Mouse (Mus musculus): ENCODE data around the gene Dnah8.
"Not testable (repeated sequence)": the region's sequence is repeated elsewhere in the genome, so short reads cannot be mapped to it uniquely, and the experiment has no call there.

The Dnah8 gene

GRCm38 (mm10) chr17:30609980-30610307, 14.2 kb upstream of the Dnah8 start:
- no peak for DNase-seq

GRCm38 (mm10) chr17:30610739-30611138, 13.4 kb upstream of the Dnah8 start:
- DNase-seq, result no peak

DNA sequence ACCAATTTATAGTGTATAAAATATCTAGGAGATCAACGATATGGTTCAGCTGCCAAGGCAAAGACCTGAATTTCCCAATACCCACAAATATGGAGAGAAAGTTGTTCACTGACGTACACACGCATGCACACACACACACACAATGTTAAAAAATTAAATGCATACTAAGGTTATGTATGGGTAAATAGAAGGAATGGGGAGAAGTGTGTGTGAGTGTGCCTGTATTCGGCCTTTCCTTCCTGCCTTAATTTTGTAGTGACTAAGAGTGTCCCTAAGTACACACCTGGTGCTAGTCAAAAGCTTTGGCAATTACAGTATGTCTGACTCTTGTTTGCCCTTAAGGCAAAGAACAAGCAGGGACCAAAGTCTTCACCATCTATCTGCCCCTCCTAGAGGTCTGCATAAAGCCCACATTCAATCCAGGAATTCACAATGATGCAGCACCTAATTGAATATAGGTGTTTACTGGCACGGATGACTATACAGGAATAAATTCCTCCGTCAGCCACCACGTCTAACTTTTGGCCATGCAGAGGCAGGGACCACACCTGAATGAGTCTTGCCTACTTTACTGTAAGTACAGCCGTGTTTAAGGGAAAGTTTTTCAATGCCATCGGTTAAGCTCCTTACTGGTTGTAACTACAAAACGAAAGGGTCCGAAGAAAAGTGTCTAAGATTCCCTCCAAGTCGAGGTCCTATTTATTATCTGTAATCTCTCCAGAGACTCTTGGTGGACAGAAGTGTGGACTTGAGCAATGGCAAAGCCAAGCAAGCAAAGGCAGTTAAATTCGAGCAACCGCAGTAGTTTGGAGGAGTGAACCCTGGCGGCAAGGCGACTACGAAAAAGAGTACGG, 12.7 kb upstream of the Dnah8 start:
- DNase-seq, result no peak

- peak; percentile 99 for DNase-seq
These were observed 11.9 kb upstream of the Dnah8 start for GRCm38 (mm10) chr17:30612075-30612859.

GRCm38 (mm10) chr17:30613350-30613749, 10.8 kb upstream of the Dnah8 start:
- DNase-seq, result no peak

DNA sequence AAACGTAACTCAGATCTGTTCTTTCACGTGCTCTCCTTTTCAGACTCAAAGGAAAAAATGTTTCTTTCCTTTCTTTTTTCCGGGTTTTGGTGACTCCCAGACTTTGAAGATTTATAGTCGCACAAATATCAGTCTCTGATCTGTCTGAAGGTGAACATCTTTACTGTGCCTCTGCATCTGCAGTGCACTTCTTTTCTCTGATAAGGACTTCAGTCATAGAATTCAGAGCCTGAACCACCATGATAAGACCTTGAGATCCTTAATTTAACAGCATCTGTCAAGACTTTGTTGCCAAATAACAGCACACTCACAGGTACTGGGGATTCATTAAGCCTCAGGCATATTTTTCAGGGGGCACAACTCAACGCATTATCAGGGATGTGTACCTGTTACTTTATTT, 8.0 kb upstream of the Dnah8 start:
- no peak for DNase-seq

DNA sequence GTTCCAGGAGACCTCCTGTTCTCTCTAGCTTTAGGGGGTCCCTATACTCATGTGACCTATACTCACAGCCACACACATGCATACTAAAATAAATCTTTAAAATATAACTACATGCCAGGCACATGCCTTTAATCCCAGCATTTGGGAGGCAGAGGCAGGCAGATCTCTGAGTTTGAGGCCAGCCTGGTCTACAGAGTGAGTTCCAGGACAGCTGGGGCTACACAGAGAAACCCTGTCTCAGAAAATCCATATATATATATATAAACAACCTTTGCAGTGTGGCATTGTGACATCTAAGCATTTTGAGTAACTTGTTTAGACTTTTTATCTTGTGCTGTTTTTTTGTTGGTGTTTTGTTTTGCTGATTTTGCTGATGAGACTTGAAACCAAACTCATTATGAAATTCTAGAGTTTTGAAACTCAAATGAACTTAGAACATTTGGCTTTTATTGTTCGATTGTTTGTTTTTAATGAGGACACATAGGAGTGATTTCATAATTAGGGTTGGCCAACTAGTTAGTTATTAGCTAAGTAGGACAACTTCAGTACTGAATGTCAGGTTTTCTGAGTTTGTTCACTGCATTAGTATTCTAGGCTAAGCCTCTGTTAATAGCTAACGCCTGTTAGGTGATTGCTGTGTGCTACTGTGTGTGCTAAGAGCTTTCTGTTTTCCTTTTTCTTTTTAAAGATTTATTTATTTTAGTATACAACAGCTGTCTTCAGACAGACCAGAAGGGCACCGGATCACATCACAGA, 5.8 kb upstream of the Dnah8 start:
- no peak for DNase-seq

GRCm38 (mm10) chr17:30619153-30619552, 5.0 kb upstream of the Dnah8 start:
- DNase-seq, result no peak

GRCm38 (mm10) chr17:30620548-30620947, 3.6 kb upstream of the Dnah8 start:
- DNase-seq, result no peak

GRCm38 (mm10) chr17:30621450-30621849, 2.7 kb upstream of the Dnah8 start:
- no peak for DNase-seq

- DNase-seq, result no peak
These were observed 954 bp upstream of the Dnah8 start for GRCm38 (mm10) chr17:30623200-30623599.

DNA sequence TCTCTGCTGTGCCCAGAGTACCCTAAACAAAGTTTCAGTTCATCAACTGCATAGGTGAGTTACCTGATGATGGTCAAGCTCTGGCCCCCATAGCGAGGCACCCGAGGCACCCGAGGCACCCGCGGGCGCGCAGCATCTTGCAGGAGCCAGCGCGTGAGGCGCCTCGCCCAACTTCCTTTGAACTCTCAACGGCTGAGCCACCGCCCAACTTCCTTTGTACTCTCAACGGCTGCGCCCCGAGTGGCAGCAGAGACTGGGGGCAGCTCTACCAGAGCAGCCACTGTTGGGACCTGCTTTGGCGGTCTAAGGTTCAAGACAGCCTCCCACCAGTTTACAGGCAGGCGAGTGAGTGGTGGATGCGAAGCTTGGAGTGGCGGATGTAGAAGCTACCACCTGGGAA, 2.6 kb downstream of the Dnah8 start, which contains the start of gene Glo1:
Gene Glo1 (minus strand): TSS at position 153 of the 400 bp plus-strand sequence.
- DNase-seq, result not testable (repeated sequence)

- DNase-seq, result peak; percentile 36
These were observed 11.2 kb downstream of the Dnah8 start for GRCm38 (mm10) chr17:30635367-30635766.

- DNase-seq, result no peak
These were observed 13.6 kb downstream of the Dnah8 start for GRCm38 (mm10) chr17:30637714-30638113.

DNA sequence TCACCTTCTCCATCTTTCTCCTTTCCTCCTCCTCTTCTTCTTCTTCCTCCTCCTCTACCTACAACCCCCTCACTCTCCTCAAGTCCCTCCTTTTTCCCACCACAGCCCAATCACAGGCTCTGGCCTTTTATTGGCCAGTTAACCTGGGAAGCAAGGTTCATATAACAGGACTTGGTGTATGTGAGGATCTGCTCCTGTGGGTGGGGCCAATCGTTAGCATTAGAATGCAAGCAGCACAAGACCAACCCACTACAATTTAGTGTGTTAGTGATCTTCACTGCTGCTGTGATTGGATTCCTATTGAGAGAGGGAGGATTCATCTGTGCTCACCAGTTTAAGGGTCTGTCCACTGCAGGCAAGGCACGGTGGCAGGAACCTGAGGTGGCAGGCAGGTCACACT, 14.8 kb downstream of the Dnah8 start:
- DNase-seq, result no peak

GRCm38 (mm10) chr17:30640896-30641295, 16.7 kb downstream of the Dnah8 start:
- no peak for DNase-seq

- DNase-seq, result peak; percentile 28
These were observed 24.6 kb downstream of the Dnah8 start for GRCm38 (mm10) chr17:30648770-30649169.

GRCm38 (mm10) chr17:30653010-30653409, 28.9 kb downstream of the Dnah8 start:
- peak; percentile 25 for DNase-seq

GRCm38 (mm10) chr17:30657530-30658151, 33.5 kb downstream of the Dnah8 start:
- no peak for DNase-seq

GRCm38 (mm10) chr17:30658152-30658544, 34.0 kb downstream of the Dnah8 start:
- peak; percentile 77 for DNase-seq

DNA sequence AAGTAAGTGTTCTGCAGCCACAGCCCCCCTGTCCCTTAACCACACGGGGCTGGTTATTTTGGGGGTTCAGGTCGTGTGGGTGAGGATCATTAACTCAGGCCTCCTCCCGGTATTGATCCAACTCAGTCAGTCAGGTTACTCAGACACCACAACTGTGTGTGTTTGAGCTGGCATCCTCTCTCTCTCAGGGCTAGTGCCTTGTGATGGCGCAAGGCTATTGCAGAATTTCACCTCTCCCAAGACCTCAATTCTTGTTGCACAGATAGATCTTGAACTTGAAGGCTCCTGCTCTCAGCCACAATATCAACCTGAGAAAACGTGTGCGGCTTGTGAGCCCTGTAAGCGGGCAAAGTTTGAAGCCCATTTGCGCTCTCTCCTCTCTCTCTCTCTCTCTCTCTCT, 38.0 kb downstream of the Dnah8 start:
- no peak for DNase-seq

DNA sequence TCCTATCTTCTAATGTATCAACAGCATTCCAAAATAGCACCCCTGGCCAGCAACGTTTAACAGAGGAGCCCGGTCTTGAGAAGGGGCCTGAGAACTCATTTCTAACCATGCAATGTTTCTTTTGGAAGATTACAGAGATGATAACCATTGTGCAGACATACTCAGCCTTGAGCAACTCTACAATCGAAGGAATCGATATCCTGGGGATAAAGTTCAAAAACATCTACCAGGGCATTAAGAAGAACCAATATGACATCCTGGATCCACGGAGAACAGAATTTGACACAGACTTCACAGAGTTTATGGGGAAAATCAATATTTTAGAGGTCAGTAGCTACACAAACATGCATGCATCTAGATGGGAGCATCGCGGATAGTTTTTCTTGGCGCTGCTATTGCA, 39.0 kb downstream of the Dnah8 start:
- DNase-seq, result no peak

GRCm38 (mm10) chr17:30664856-30665255, 40.7 kb downstream of the Dnah8 start:
- no peak for DNase-seq

All from thymus, postnatal 14 days (tissue).